Mouse (Mus musculus) right cerebral cortex, postnatal 36 days (tissue): ENCODE measurements at regions not wholly inside any gene's neighbourhood (a gene's known extent, or its start where the extent isn't known, plus 50 kb on each side); places are given as distances from the start of the nearest gene placed in this dataset.

Source experiments
- DNase-seq, 2 experiments: peaks; one replicate each; pipeline ENCODE4 v3.0.0; 2022; ENCODE audit warnings: low spot score in 2 of 2, mixed read lengths in 1 of 2

DNA sequence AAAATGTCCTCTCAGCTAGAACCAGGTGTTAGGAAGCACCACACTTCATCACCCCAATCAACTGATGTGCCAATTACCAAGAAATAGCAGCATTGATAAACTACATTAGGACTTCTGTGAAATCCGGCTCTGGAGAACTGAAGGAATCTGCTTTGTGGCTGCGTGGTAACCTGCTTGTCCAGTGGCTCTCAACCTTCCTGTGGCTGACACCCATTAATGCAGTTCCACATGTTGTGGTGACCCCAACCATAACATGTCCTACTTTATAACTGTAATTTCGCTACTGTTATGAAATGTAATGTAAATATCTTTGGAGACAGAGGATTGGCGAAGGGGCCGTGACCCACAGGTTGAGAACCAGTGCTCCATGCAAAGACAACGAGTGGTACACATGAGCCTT is 136.7 kb downstream of the Gm11011 start:
- DNase-seq: no peak

DNA sequence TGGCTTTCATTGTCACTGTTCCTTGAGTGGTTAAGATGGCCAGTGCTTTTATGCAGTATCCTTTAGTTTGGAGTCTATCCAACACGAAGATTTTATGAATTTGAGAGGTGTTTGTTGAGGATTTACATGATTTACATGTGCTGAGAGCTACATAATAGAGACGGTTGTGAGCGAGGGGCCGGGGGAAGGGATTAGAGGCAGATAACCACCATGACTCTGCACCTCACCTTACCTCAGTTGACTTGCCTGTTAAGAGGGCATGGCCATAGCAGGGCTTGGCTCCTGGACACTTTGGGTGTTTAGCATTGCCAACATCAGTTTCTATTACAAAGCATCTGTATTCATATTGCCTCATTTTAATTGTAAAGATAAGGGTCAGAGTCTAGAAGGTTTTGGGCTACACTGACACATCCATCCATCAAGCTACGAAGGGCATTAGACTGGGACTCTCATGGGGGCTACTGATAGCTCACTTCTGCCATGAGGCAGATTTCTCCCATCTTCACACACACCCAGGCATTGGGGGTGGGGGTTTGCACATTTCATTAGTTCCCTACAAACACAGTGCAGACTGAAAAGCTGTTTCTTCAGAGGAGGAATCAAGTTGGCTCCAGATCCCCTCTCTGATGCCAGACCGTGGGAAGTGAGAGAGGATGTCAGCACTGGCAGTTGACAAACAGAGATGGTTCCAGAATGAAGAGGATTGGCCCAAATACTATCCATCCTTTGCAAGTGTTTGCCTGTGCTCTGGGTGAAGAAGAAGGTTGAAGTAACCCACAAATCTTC is 139.9 kb downstream of the Gm11011 start:
- DNase-seq: peak; percentile 34 to 36

DNA sequence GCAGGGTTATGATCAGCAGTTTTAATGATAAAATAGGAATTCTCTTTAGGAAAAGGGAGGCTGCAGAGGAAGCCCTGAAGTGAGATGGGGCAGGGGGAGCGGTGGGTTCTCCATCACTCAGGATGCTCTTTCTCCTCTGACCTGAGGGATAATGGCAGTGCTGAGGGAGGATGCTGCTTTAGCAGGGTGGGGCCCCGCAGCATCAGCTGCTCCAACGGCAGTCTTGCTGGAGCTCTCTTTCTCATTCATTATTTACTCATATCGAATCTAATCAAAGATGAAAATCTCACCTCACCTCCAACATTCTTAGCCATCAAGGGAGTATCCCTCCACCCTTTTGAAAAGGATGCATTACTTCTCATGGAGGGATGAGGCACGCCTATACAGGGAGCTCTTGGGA is 141.7 kb downstream of the Gm11011 start:
- no peak for DNase-seq

DNA sequence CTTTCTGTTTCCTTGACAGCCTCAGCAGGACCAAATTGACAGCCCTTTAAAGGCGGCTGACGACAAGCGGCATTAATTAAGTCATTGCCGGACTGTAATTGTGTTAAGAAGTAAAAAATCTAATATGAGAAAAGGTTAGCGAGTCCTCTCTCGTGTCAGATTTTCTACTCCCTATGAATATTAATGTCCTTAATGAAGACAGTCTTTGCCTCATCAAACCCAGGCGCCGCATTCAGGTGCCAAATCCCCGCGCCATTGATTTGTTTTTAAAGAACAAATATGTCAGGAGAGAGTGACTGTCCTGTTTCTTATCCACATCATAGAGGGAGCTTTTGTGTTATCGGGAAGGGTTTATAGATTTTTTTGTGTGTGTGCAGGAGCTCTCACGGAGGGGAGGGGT is 142.2 kb downstream of the Gm11011 start:
- DNase-seq: no peak

DNA sequence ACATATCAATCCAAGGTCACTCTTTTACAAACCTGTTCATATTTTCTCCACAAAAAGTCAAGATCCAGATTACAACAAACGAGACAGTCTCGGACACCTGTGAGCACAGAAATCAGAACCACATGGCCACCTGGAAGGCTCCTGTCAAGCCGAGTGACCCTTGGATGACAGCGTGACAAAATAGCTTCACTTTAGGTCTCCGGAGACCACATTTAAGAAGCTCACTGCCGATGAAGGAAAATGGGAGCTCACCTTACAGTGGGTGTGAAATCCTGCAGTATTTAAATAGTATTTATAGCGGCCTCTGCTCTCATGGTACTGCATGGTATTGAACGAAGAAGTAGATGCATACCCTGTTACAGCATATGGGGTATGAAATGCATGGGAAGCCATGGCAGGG is 144.3 kb downstream of the Gm11011 start:
- DNase-seq: no peak

DNA sequence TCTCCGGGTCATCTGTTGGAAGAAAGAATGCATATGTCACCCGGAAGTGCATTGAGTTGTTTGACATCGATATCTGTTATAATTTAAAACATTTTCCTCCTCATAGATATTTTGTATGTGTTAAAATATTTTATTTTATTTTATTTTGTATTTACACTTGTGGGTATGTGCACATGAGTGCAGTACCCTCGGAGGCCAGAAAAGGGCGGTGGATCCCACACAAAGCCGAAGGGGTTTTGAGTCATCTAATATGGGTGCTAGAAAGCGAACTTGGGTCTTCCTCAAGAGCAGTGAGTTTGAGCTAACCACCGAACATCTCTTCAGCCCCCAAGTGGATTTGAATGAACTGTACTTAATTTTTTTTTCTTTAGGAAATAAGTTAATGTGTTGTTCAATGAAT is 156.0 kb downstream of the Gm11011 start:
- DNase-seq: no peak

DNA sequence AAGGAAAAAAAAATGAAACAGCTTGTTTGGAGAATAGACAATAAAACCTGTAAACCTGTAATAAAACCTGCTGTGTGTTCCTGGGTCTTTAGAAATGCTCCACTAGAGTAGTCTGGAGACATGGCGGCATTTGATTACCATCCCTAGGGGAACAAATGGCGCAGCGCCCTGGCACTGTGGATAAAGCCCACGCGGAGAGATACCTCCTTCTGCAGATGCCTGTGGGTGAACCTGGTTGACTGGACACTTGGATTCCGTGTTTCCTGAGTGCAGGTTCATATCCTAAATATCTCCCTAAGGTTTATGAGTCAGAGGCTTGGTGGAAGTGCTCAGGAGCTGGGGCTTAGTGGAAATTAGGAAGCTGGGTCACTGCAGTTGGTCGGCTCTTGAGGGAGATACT is 158.1 kb downstream of the Gm11011 start:
- no peak for DNase-seq

DNA sequence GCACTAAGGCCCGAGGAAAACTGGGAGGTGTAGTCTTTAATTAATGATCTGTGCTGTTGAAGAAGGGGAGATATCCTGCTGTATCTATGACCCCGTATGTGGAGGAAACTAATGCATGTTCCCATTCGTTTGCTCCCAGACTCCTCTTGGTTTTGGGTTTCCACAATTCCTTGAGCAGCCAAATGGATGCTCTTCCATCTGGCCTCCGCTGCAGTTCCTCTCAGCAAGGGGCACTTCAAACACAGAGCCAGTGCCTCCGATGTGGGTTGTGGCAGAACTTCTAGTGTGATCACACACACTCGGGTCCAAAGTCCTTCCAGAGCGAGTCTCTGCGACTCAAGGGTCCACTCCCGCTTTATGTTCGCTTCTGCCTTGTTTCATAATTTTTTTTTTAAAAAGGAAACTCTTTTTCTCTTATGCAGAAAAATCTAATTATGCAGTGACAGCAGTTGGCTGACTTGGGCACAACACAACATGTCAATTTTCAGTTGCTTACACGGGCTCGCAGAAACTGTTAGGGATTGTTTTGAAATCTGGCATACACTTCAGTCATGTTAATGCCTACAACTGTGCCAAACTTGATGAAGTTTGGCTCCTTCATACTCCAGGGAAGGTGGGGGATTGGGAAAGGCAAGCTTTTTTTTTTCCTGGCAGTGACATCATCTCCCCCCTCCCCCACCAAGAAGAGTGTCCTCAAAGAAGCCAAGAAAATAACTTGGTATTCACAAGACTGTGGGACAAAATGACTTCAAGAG is 163.2 kb downstream of the Gm11011 start:
- no peak for DNase-seq

DNA sequence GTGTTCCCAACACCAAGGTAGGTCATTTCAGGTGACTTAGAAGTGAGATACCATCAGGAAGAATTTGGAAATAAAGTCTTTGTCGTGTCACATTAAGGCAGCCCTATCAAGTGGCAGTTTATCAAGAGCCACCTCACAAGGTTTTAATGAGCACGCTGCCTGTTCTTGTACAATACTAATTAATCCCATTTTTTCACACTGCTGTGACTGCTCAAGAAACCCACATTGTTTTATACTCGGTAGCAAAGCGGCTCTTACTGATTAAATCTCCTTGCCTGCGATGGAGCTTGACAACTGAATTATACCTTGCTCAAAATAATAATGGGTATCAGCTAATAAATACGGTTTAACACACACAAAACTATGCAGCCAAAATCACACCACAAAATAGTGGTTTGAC is 175.2 kb downstream of the Gm11011 start:
- no peak for DNase-seq

DNA sequence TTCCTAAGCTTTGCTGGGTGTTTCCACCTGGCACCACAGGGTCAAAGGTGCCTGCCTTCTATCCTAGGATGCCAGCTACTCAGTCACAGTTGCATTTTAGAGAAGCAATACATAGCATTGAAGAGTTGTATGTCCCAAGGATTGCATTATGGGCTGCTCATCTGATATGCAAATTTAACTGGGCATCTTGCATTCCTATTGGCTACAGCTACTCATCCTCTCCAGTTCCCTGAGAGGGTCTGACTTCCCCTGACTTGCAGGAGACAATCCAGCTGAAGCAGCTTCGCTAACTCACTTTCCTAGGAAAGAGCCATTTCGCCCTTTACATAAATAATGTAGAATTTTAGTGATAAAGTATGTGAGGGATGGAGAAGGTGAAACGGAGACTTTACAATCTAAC is 177.5 kb downstream of the Gm11011 start:
- no peak for DNase-seq

DNA sequence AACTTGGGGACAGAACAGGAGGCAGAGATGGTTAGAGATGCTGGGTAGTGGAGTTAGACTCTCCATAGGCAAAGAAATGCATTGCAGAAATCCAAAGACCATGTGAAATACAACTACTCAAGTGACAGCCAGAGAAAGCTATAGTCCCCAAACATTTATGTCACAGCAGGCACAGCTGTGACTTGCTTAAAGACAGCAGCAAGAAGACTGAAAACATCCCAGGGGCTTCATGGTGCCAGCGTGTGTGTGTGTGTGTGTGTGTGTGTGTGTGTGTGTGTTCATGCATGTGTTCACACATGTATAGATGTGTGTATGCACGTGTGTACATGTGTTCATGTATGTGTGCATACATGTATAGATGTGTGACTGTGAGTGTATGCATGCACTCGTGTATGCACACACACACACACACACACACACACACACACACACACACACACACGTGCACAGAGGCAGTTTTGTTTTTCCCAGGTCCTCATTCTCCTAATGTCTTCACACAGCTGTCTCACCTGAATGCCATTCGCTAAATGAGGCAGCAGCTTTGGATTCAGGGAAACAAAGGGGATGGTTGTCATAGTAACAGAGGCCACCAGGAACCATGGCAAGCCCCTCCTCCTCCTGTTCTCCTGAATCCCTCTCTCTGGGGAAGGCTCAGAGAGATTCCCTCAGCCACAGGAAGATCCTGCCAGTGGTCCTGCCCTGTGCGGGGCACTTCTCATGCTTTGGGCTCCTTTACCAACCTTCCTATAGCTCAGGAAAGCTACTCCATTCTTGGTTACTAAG is 182.4 kb downstream of the Gm11011 start:
- no peak for DNase-seq

DNA sequence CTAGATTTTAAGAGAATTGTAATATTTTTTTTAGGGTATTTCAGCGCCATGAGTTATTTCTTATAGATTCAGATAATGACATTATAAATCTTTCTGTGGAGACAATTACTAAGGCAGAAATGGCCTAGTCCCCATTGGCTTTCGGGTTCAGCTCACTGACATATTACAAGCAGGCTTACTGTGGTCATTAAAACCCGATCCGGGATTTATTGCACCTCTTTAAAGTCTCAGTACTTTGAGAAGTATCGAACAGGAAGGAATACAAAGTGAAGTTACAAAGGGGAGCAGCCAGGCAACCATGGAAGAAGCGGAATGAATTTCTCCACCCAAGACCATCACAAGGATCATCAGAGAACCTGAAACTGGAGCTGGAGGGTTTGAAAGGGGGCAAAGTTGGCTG is 189.8 kb downstream of the Gm11011 start:
- no peak for DNase-seq

DNA sequence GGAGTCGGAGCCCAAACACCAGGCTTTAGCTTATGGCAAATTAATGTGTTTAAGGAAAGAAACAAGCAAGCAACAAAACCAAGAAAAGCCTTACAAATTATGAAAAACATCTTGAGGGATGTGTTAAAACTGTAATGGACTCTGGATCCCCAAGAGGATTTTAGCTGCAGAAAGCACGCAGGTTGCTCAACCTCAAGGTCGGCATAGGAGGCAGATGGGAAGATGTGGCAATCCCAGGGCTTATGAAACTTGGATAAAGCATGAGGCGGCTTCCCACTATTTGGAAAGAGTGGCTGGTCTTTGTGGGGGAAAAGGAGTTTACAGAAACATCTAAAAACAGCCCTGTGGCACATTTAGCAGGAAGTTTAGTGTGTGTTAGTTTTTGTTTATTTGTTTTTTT is 190.5 kb downstream of the Gm11011 start:
- no peak for DNase-seq

DNA sequence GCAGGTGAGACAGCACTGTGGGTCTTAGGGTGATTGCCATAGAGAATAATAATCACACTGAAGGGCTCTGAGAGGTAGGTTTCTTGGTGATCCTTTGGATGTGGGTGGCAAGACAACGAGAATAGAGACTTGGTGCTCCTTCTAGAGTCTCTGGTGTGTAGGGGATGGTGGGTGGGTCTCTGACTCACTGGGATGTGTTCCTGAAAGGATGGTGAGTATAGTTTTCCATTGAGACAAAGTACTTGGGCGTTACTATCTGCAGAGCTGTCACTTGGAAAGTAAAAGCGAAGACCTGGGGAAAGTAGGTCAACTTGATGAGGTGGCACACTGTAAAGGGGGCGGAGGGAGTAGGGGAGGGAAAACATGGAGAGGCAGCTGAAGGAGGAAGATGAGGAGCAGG is 191.3 kb downstream of the Gm11011 start:
- peak in 1 of 2 experiments; percentile 17 for DNase-seq

DNA sequence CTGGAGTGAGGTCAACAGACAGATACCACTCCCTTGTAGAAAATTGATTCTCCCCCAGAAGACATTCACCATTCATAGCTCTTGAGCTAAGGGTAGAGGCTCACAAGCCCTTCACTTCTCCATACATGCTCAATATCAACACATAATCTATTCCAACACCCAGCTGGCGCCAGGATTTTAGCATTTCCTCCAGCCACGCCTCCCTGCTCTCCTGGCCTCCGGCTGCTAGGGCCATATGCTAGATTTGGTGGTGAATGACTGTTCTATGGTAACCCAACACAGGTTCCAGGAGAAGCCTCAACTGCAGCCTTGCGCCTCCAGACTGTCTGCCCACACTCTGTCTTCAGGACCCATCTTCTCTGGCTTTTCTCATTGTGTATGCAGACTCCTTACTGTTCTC is 197.9 kb downstream of the Gm11011 start:
- DNase-seq: peak in 1 of 2 experiments; percentile 7

DNA sequence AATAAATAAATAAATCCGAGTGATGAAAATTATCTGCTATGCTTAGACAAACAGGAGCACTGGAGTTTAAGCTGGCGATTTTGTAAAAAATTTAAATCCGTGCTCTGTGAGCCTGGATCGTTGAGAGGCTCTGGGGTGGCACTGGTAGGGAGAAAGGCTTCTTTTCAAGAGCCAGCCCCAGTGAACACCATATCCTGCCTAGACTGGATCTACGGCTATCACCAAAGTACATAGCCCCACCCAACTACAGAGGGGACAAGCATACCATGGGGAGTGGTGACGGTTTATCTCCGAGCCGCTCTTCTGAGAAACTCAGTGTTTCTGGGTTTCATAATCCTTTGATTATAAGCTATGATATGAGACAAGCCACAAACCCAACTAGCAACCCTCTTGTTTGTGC is 199.0 kb downstream of the Gm11011 start:
- no peak for DNase-seq

DNA sequence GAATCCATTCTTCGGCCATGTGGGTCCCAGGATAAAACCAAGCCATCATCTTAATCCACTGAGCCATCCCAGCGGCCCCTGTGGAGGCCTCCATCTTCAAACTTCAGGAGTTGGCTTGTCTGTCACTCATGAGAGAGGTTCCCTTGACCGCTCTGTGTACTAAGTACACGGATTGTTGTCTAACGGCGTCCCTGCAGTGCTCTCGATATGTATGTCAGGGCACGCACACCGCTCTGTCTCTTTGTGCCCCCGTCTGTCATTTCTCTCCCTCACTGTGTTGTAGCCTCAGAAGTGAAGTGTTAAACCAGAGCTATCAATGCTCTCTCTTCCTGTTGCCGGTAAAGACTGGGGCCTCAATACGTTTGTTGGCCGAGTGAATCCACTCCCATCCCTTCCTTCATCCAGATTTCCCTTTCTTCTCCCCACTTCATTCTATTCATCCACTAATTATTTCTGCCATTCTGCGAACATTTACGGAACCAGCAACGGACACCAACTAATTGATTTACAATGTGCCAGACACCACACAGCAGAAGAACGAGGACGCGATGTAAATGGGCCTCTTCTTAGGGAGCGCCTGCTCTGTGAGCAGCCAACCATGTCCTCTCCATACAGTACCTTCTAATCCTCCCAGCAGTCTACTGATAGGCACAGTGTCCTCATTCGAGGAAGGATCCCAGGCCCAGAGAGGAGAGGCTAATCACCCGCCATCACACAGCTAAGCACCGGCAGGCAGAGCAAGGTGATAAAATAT is 199.6 kb downstream of the Gm11011 start:
- no peak for DNase-seq

DNA sequence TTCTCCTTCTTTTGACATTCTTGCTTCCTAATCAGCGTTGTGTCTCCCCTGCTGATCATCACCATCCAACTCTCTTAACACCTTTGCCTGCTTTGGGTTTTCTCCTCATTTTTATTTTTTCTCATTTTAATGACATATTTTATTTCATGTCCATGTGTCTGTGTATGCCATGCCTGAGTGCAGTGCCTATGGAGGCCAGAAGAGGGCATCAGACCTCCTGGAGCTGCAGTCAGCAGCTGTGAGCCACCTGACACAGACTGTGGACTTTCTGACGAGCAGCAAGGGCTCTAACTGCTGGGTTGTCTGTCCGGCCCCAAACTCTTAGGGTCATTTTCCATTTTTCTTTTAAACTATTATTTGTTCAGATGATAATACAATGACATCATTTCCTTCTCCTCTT is 203.8 kb downstream of the Gm11011 start:
- no peak for DNase-seq

DNA sequence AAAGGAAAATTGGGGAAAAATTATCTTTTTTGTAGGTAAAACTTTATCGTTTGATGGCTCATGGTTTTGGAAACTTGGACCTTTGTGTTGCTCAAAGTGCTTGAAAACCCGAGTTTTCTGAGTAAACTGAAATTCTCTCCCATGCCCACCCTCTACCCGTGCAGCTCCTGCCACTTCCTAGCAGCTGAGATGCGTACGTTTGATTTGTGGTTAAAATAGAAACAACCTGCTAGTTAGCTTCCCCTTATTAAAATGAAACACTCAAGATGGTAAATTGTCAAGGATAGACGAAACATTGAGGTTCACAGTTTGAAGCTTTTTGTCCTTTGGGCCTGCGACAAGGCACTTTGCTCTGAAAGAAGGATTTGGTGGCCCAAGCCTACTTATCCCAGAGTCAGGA is 214.5 kb downstream of the Gm11011 start:
- DNase-seq: no peak

DNA sequence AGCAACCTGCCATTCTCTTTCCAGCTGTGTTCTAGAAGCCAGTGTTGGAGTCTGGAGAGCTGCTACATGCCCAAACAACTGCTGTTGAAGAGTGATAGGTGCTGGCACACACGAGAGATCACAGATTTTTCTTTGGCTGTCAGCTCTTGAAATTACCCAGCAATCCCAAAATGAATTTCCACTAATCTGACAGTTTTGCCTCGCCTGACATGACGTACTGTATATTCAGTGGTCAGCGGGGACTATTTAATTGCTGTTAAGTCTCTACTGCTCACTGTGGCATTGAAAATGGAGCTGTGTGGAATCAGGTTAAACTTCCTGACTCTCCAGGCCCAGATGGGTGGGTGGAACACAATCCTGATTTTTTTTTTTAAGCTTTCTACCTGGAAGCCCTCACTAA is 222.5 kb downstream of the Gm11011 start:
- DNase-seq: no peak

DNA sequence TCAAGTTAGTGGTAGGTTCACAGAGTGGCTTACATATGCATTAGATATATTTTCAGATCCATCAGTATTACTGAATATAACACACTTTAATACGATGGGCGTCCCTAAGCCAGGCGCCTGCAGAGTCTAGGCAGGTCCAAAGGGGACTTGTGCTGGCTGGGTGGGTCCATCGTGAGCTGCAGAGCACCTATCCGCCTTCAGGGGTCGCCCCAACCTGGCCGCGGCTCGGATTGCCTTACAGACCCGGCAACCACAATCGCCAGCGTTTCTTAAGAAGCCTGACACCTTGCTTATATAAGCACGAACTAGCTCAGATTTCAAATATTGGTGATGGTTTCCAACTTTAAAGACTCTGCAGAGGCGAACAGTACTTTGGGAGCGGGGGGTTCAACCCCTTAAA is 227.3 kb downstream of the Gm11011 start:
- peak in 1 of 2 experiments; percentile 1 for DNase-seq

DNA sequence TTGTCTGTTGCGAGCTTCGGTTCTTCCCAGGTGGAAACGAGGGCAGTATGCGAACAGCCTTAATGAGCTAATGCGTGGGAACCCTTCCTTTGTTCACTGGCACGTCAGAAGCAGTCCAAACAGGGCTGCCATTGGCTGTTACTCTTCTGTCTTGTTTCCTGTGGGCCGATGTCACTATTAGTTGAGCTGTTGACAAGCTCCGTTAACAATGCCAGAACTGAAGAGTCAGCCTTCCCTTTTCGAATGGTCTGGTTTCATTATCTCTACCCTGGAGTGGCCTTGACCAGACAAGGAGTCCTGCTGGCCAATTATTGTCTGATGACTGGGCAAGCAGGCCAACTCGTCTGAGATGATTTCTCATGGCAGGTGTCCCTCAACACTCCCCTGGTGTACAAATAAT is 230.1 kb downstream of the Gm11011 start:
- no peak for DNase-seq
